Mouse (Mus musculus) stomach, embryonic 16.5 days (tissue): ENCODE measurements around the gene Cacna2d2. TPM values are rescaled to one million over a fixed set of nuclear protein-coding genes. Genes with fewer than 3 reads are reported as not detected.
A peak's percentile ranks its signal among the peaks of the same experiment; 100 is the strongest.

Experiments
- ATAC-seq: fragments of 200-750 bp; cut with Nextera tagmentation; 2 replicates; pipeline ENCODE4 v1.8.0; 2017; ENCODE audit warnings: moderate number of reproducible peaks, moderate TSS enrichment; ENCODE audit not compliant: insufficient read depth, low FRiP score
- H3K27ac ChIP-seq: fragments of 300-500 bp; sonication (generic); 2 replicates; pipeline ENCODE4 v1.5.1; 2014; ENCODE audit warnings: low read length
- H3K27me3 ChIP-seq: fragments of 300-500 bp; sonication (generic); 2 replicates; pipeline ENCODE4 v1.6.1; 2014; ENCODE audit warnings: low read length, control low read depth, mixed read lengths; ENCODE audit not compliant: control insufficient read depth, insufficient read depth
- H3K36me3 ChIP-seq: fragments of 300-500 bp; sonication (generic); 2 replicates; pipeline ENCODE4 v1.6.1; 2014; ENCODE audit warnings: low read length; ENCODE audit not compliant: control insufficient read depth, insufficient read depth
- H3K4me1 ChIP-seq: fragments of 300-500 bp; sonication (generic); 2 replicates; pipeline ENCODE4 v1.6.1; 2014; ENCODE audit warnings: low read length, control low read depth, mixed read lengths; ENCODE audit not compliant: control insufficient read depth, insufficient read depth
- H3K4me2 ChIP-seq: fragments of 300-500 bp; sonication (generic); 2 replicates; pipeline ENCODE4 v1.6.1; 2014; ENCODE audit warnings: low read depth, low read length, mixed read lengths
- H3K4me3 ChIP-seq: fragments of 300-500 bp; sonication (generic); replicated peaks from 2 replicates; pipeline ENCODE4 v1.5.1; 2014; ENCODE audit warnings: mild to moderate bottlenecking, low read length
- H3K9ac ChIP-seq: fragments of 300-500 bp; sonication (generic); 2 replicates; pipeline ENCODE4 v1.6.1; 2014; ENCODE audit warnings: low read length
- H3K9me3 ChIP-seq: fragments of 300-500 bp; sonication (generic); replicated peaks from 2 replicates; pipeline ENCODE4 v1.6.1; 2016; ENCODE audit warnings: low read length, control low read depth; ENCODE audit not compliant: control insufficient read depth
- WGBS: fragments of 180-500 bp; shearing (Covaris S2); extraction: QIAGEN DNeasy Blood & Tissue Kit; methylation state at CpG from one replicate; pipeline ENCODE4 v1.1.7; 2014; 5-methylcytosine and 5-hydroxymethylcytosine counted together
- polyA plus RNA-seq: library from polyadenylated mRNA; unstranded; fragments of >200 nt; fragmentation: Nextera tagmentation; extraction: Ambion mirVana; gene quantifications from 2 replicates; pipeline ENCODE4 v1.2.1, GENCODE M21; 2015

Cacna2d2 gene
- polyA plus RNA-seq, 1 experiment from 2014 or later = 0.19 TPM

GRCm38 (mm10) chr9:107566855-107567254 is 167.4 kb downstream of the Cacna2d2 start:
- WGBS = 45% methylated on average over 3 of the region's 3 CpGs
- Histone ChIP-seq H3K36me3 (peaks cover 7% of the 10 kb centered on the region), H3K4me1 (peaks cover 53% of the 10 kb centered on the region), H3K27me3 (no peaks in the 10 kb centered on the region), H3K27ac (peak overlapping the region; percentile 89), H3K9ac (peak overlapping the region; percentile 34; the same call in 1 of the 2 replicates), H3K4me3 (no peak overlapping the region), H3K4me2 (peak overlapping the region; percentile 90; the same call in 1 of the 2 replicates), H3K9me3 (no peaks in the 10 kb centered on the region)
- no peak for ATAC-seq

GRCm38 (mm10) chr9:107567702-107568319 is 168.4 kb downstream of the Cacna2d2 start, which contains the start of gene Hyal2:
TSS of gene Hyal2 (plus strand) at chr9:107567945.
- Histone ChIP-seq H3K9ac (peak within 1 kb of the TSS; percentile 89), H3K27ac (peak within 1 kb of the TSS; percentile 89), H3K4me3 (peak within 1 kb of the TSS; percentile 92), H3K4me1 (peaks cover 49% of the 10 kb centered on the region), H3K36me3 (peaks cover 7% of the 10 kb centered on the region; the same call in 1 of the 2 replicates), H3K27me3 (no peaks in the 10 kb centered on the region), H3K4me2 (peak within 1 kb of the TSS; percentile 90), H3K9me3 (no peaks in the 10 kb centered on the region)
- 6% methylated on average over 18 of the region's 18 CpGs for WGBS
- no peak for ATAC-seq

GRCm38 (mm10) chr9:107568331-107569261 is 169.2 kb downstream of the Cacna2d2 start:
- Histone ChIP-seq H3K27ac (peak overlapping the region; percentile 89), H3K36me3 (peaks cover 13% of the 10 kb centered on the region), H3K27me3 (no peaks in the 10 kb centered on the region), H3K4me1 (peaks cover 48% of the 10 kb centered on the region), H3K9ac (peak overlapping the region; percentile 89), H3K4me2 (peak overlapping the region; percentile 90), H3K9me3 (no peaks in the 10 kb centered on the region), H3K4me3 (peak overlapping the region; percentile 92)
- under 1% methylated on average over 41 of the region's 41 CpGs for WGBS
- ATAC-seq = peak; percentile 84

- Histone ChIP-seq H3K4me3 (peak overlapping the region; percentile 92), H3K36me3 (peaks cover 15% of the 10 kb centered on the region), H3K4me1 (peaks cover 42% of the 10 kb centered on the region), H3K27ac (peak overlapping the region; percentile 89), H3K4me2 (peak overlapping the region; percentile 90), H3K9ac (peak overlapping the region; percentile 89), H3K9me3 (no peaks in the 10 kb centered on the region), H3K27me3 (no peaks in the 10 kb centered on the region)
- peak; percentile 15; the same call in 1 of the 2 replicates for ATAC-seq
- 0% methylated on average over 23 of the region's 23 CpGs for WGBS
These were observed 169.9 kb downstream of the Cacna2d2 start for GRCm38 (mm10) chr9:107569270-107569669.

- no peaks in the 10 kb centered on the region for H3K27me3 ChIP-seq
- peak overlapping the region; percentile 89 for H3K9ac ChIP-seq
- peak overlapping the region; percentile 92 for H3K4me3 ChIP-seq
- H3K36me3 ChIP-seq = peaks cover 15% of the 10 kb centered on the region
- 34% methylated on average over 13 of the region's 13 CpGs for WGBS
- H3K4me2 ChIP-seq = peak overlapping the region; percentile 90
- peak overlapping the region; percentile 89; the same call in 1 of the 2 replicates for H3K27ac ChIP-seq
- H3K4me1 ChIP-seq = peaks cover 40% of the 10 kb centered on the region
- ATAC-seq = no peak
- no peaks in the 10 kb centered on the region for H3K9me3 ChIP-seq
These were observed 170.6 kb downstream of the Cacna2d2 start for GRCm38 (mm10) chr9:107570016-107570415.

GRCm38 (mm10) chr9:107570845-107571244 is 171.4 kb downstream of the Cacna2d2 start:
- no peak for ATAC-seq
- peaks cover 15% of the 10 kb centered on the region for H3K36me3 ChIP-seq
- no peaks in the 10 kb centered on the region for H3K27me3 ChIP-seq
- peak overlapping the region; percentile 90 for H3K4me2 ChIP-seq
- peak overlapping the region; percentile 92 for H3K4me3 ChIP-seq
- peak overlapping the region; percentile 89 for H3K27ac ChIP-seq
- peak overlapping the region; percentile 89 for H3K9ac ChIP-seq
- 75% methylated on average over 21 of the region's 21 CpGs for whole genome bisulfite sequencing
- H3K9me3 ChIP-seq = no peaks in the 10 kb centered on the region
- H3K4me1 ChIP-seq = peaks cover 41% of the 10 kb centered on the region

GRCm38 (mm10) chr9:107571534-107572326 is 172.3 kb downstream of the Cacna2d2 start:
- Histone ChIP-seq H3K27ac (peak overlapping the region; percentile 89; the same call in 1 of the 2 replicates), H3K4me3 (peak overlapping the region; percentile 92; the same call in 1 of the 2 replicates), H3K4me1 (peaks cover 47% of the 10 kb centered on the region), H3K4me2 (peak overlapping the region; percentile 90), H3K36me3 (peaks cover 15% of the 10 kb centered on the region), H3K9me3 (no peaks in the 10 kb centered on the region), H3K27me3 (no peaks in the 10 kb centered on the region), H3K9ac (0 out of 2 replicates have a peak overlapping the region, but pooled peaks have one; percentile 8)
- ATAC-seq = no peak
- 84% methylated on average over 22 of the region's 22 CpGs for WGBS

- Histone ChIP-seq H3K36me3 (peaks cover 15% of the 10 kb centered on the region), H3K4me2 (no peak overlapping the region), H3K27me3 (no peaks in the 10 kb centered on the region), H3K4me1 (peaks cover 46% of the 10 kb centered on the region), H3K9ac (no peak overlapping the region), H3K9me3 (no peaks in the 10 kb centered on the region), H3K27ac (no peak overlapping the region), H3K4me3 (no peak overlapping the region)
- no peak for ATAC-seq
- WGBS = 94% methylated on average over 2 of the region's 2 CpGs
These were observed 172.9 kb downstream of the Cacna2d2 start for GRCm38 (mm10) chr9:107572327-107572662.
